8 mouse cellular contexts compared by ENCODE assay signal in genomic region chr17:83705352-83706115, GRCm38 (mm10). TPM values are rescaled to one million over a fixed set of nuclear protein-coding genes. Genes with fewer than 3 reads are reported as not detected.
DNase-seq lines count a peak whose midpoint lies in the region; ATAC-seq and TF ChIP-seq lines count a peak whose summit lies in the region.

No protein-coding gene starts in this region.

- peak; percentile 22 for DNase-seq in gastrocnemius, adult 18-20 months (ENCODE audit: low spot score)
- DNase-seq in gastrocnemius, postnatal 14 days = no peak
- DNase-seq in heart, postnatal 0 days (ENCODE audit: low spot score) = peak; percentile 68
- peak; percentile 25 to 59 for DNase-seq in kidney, postnatal 36 days
- DNase-seq in lung, postnatal 0 days (ENCODE audit: low spot score) = peak; percentile 80
- peak; percentile 50 to 60 for DNase-seq in right cerebral cortex, postnatal 10 days (ENCODE audit: low spot score in 2 of 2)

- intact Hi-C loops in gastrocnemius, postnatal 14 days (cut with DNase I; ENCODE audit: low total_unique reads) = no loop called here

- peaks cover 8% of the 10 kb centered on the region for H3K36me3 ChIP-seq in heart, postnatal 0 days (replicated peaks; ENCODE audit: control insufficient read depth, insufficient read depth, low read length)
- H3K36me3 ChIP-seq in lung, postnatal 0 days (ENCODE audit: insufficient read depth, low read length) = no peaks in the 10 kb centered on the region

- H3K27me3 ChIP-seq in heart, postnatal 0 days (ENCODE audit: control insufficient read depth, insufficient read depth, low read length) = no peaks in the 10 kb centered on the region
- H3K27me3 ChIP-seq in lung, postnatal 0 days (replicated peaks; ENCODE audit: insufficient read depth, low read length) = no peaks in the 10 kb centered on the region

- peaks cover 3% of the 10 kb centered on the region; the same call in 1 of the 2 replicates for H3K4me1 ChIP-seq in bone marrow, adult 2 months (ENCODE audit: control insufficient read depth, insufficient read depth, low read length)
- H3K4me1 ChIP-seq in embryonic fibroblast, embryonic 13.5 days (ENCODE audit: control insufficient read depth, insufficient read depth, low read length) = 0 out of 2 replicates have a peak, but pooled peaks cover 4% of the 10 kb centered on the region
- no peaks in the 10 kb centered on the region for H3K4me1 ChIP-seq in heart, postnatal 0 days (ENCODE audit: control insufficient read depth, insufficient read depth)
- H3K4me1 ChIP-seq in lung, postnatal 0 days (ENCODE audit: insufficient read depth, low read depth, low read length) = peaks cover 7% of the 10 kb centered on the region; the same call in 1 of the 2 replicates

- ATAC-seq in heart, postnatal 0 days (ENCODE audit: insufficient read depth, low read depth) = peak; percentile 82
- ATAC-seq in lung, postnatal 0 days = peak; percentile 75

- peak overlapping the region; percentile 92 for H3K27ac ChIP-seq in bone marrow, adult 2 months (ENCODE audit: control insufficient read depth, insufficient read depth, low read depth, low read length, poor library complexity)
- H3K27ac ChIP-seq in embryonic fibroblast, embryonic 13.5 days (ENCODE audit: insufficient read depth, low read length) = no peak overlapping the region
- peak overlapping the region; percentile 97 for H3K27ac ChIP-seq in heart, postnatal 0 days (ENCODE audit: low read depth)
- H3K27ac ChIP-seq in lung, postnatal 0 days (ENCODE audit: low read length) = peak overlapping the region; percentile 97

- peak; percentile 53; the same call in 1 of the 2 replicates for TF ChIP-seq POLR2A in bone marrow, adult 2 months (IDR thresholded peaks at IDR 0.05; ENCODE audit: borderline replicate concordance, control insufficient read depth, low read depth, low read length)
- peak; percentile 55 for TF ChIP-seq POLR2A in embryonic fibroblast, embryonic 13.5 days (IDR thresholded peaks at IDR 0.05; ENCODE audit: low read depth, low read length)

- peak overlapping the region; percentile 95 for H3K4me2 ChIP-seq in heart, postnatal 0 days (ENCODE audit: low read depth, low read length)
- H3K4me2 ChIP-seq in lung, postnatal 0 days (replicated peaks; ENCODE audit: low read depth, low read length) = peak overlapping the region; percentile 97

- TF ChIP-seq CTCF in bone marrow, adult 2 months (IDR thresholded peaks at IDR 0.05; ENCODE audit: control insufficient read depth, insufficient read depth, low read length) = no peak
- no peak for TF ChIP-seq CTCF in embryonic fibroblast, embryonic 13.5 days (IDR thresholded peaks at IDR 0.05; ENCODE audit: borderline replicate concordance, insufficient read depth, low read length)
- no peak for TF ChIP-seq CTCF in heart, postnatal 0 days (IDR thresholded peaks at IDR 0.05; ENCODE audit: low read depth)
- TF ChIP-seq CTCF in lung, postnatal 0 days (IDR thresholded peaks at IDR 0.05) = no peak

- no peaks in the 10 kb centered on the region for H3K9me3 ChIP-seq in heart, postnatal 0 days (replicated peaks; ENCODE audit: control insufficient read depth, low read length)
- H3K9me3 ChIP-seq in lung, postnatal 0 days (ENCODE audit: low read length) = no peaks in the 10 kb centered on the region

- H3K9ac ChIP-seq in heart, postnatal 0 days (replicated peaks; ENCODE audit: low read depth, low read length) = peak overlapping the region; percentile 98
- H3K9ac ChIP-seq in lung, postnatal 0 days (replicated peaks; ENCODE audit: low read depth) = peak overlapping the region; percentile 94

- TF ChIP-seq EP300 in heart, postnatal 0 days (IDR thresholded peaks at IDR 0.05; ENCODE audit: low read depth) = no peak
- TF ChIP-seq EP300 in lung, postnatal 0 days (IDR thresholded peaks at IDR 0.05) = no peak

- H3K4me3 ChIP-seq in bone marrow, adult 2 months (replicated peaks; ENCODE audit: control insufficient read depth, low read depth, low read length) = peak overlapping the region; percentile 55
- peak overlapping the region; percentile 52 for H3K4me3 ChIP-seq in embryonic fibroblast, embryonic 13.5 days (ENCODE audit: insufficient read depth, low read length)
- H3K4me3 ChIP-seq in heart, postnatal 0 days (ENCODE audit: low read depth, low read length) = peak overlapping the region; percentile 85
- H3K4me3 ChIP-seq in lung, postnatal 0 days (ENCODE audit: low read depth, low read length) = peak overlapping the region; percentile 87

- WGBS in bone marrow, adult 2 months = 2% methylated on average over 37 of the region's 38 CpGs
- WGBS in heart, postnatal 0 days = 1% methylated on average over 27 of the region's 38 CpGs
- 3% methylated on average over 19 of the region's 38 CpGs for WGBS in lung, postnatal 0 days

RNA-seq across cellular contexts. Expression of gene Mta3, which starts 0.4 kb away (rescaled TPM):
- total RNA-seq in gastrocnemius, adult 18-20 months (2021) = 1 to 10 TPM; 7.9 to 8.4 TPM
- 10 to 100 TPM; 10.4 to 10.8 TPM for total RNA-seq in gastrocnemius, postnatal 14 days (2021)
- 15.8 and 21.0 TPM in 2 replicates for polyA plus RNA-seq in bone marrow, adult 2 months (2011; ENCODE audit: insufficient read depth, insufficient read length, low replicate concordance, missing spikeins)
- 41.2 and 42.7 TPM in 2 replicates for polyA plus RNA-seq in embryonic fibroblast, embryonic 13.5 days (2011; ENCODE audit: insufficient read length, low read depth, missing spikeins)
- 28.3 and 34.7 TPM in 2 replicates for total RNA-seq in heart, postnatal 0 days (2014; rRNA removed; ENCODE audit: low replicate concordance)
- polyA plus RNA-seq in heart, postnatal 0 days (2015; fragmentation: Nextera tagmentation; extraction: Ambion mirVana) = 34.3 and 34.6 TPM in 2 replicates
- polyA plus RNA-seq in lung, postnatal 0 days (2015; fragmentation: Nextera tagmentation; extraction: Ambion mirVana) = 32.0 and 40.0 TPM in 2 replicates
